Mouse (Mus musculus): ENCODE results near the gene Clstn2.
A peak's percentile ranks its signal among the peaks of the same experiment; 100 is the strongest.

Gene Clstn2

DNA sequence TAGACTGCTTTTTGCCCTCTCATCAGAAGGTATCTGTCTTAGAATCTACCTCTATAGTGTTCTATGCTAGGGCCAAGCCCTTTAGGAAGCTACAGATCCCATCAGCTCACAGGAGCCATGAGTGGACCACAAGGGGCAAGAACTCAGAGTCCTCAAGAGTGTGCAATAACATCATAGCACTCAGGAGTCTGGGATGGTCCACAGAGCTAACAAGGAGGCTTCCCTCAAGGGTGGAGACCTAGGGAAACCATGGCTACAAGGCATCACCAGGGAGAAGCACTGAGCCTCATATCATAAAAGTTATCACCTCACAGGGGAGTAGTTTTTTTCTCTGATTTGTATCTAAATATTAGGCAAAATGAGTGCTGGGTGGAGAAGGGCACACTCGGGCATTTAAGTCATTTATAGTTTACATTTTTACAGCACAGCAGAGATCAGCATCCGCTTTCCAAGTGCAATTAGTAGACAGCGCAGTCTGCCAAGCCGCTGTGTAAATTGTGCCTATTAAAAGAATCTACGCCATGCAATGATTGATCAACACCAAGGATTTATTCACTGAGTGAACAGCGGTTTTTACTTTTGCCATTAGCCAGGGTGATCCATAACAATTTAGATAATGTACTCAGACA is 82.5 kb downstream of the Clstn2 start:
- no peak for DNase-seq

DNA sequence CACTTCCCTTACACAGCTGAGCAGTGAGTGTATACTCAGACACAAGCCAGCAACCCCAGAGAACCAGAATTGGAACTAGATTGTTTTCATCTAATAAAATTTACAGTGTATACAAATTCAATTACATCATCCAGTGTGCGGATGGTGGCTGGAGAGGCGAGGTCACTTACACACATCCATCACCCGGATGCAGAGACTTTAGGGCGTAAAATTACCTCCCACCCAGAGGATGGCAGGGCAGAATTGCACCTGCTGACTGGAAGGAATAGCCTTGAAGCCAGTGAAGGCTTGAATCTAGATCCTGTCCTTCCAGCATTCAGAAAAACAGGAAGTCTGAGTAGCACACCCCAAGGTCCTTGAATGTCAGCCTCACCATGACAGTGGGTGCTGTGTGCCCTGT is 113.7 kb downstream of the Clstn2 start:
- no peak for DNase-seq

DNA sequence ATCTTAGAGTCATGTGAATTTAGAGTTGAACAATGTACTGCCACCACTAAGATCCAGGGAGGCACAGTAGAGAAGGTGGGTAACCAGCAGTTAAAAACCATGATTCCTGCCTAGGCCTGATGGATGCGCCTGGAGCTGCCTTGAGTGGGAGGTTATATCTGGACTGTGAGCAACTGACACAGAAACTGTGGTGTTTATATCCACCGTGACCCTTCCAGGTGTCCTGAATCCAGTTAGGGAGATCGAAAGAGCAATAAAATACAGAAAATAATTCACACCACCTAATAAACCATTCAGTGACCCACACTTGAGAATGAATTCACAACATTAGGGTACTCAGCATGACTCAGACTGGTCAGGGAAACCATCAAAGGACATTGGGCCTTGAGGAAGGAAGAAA is 141.6 kb downstream of the Clstn2 start:
- no peak for DNase-seq

DNA sequence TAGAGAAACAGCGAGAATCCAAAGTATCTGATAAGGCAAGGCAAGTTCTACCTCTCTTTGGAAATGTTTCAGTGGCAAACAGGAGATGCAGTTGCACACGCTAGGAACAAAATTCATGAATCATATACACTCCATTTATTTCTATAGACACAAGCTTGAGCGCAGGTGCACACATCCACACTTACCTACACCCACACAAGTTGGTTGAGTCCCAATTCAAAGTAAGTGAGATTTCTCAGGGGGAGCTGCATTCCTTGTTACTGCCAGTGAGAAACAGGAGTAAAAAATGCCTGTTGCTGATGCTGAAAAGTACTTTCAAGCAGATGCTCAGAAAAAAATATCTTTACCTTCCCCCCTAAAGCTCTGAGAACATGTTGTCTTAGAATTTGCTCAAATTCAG is 149.6 kb downstream of the Clstn2 start:
- DNase-seq, result no peak

DNA sequence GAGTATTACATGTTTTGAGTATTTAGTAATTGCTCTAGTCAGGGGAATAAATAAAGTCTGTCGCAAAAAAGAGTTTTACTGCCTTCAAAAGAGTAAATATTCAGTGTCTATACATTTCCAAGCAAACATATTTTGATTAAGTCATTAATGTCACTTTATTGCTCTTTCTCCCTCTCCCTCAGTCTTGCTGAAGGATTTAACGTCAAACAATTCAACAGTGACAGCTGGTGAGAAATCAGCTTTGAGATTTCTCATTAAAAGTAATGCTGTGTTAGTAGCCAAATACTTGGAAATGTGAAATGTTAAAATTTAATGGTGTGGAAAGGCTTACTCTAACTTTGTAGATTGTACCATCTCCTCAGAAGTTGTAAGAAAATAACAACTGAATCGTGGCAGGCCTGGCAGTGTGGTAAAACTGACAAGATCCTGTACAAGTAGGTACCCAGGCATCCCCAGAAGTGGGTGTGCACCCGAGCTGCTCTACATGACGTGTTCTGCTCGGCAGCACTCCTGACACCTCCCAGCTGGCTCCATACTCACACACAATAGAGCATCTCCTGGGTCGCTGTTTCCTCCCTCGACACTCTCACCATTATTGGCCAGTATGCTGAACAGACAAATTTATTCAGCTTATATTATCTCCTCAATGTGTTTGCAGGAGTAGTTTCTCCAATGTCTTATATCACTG is 165.8 kb downstream of the Clstn2 start:
- no peak for DNase-seq

DNA sequence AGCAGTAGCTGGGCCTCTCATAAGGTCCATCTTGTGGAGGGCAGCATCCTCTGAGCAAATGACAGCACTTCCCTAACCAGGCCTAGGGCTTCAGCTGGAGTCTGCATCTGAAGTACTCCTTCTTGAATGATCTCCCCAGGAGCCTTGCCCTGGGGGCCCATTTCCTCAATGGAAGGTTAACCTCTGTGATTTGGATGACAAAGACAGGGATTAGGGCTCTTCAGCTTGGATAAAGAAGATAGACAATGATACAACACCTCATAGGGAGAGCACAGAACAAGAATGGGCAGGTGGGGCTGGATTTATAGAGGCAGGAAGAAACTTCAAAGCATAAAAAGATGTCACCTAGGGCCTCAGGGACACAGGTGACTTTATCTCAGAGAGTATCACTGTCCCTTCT is 180.1 kb downstream of the Clstn2 start:
- DNase-seq, result no peak

DNA sequence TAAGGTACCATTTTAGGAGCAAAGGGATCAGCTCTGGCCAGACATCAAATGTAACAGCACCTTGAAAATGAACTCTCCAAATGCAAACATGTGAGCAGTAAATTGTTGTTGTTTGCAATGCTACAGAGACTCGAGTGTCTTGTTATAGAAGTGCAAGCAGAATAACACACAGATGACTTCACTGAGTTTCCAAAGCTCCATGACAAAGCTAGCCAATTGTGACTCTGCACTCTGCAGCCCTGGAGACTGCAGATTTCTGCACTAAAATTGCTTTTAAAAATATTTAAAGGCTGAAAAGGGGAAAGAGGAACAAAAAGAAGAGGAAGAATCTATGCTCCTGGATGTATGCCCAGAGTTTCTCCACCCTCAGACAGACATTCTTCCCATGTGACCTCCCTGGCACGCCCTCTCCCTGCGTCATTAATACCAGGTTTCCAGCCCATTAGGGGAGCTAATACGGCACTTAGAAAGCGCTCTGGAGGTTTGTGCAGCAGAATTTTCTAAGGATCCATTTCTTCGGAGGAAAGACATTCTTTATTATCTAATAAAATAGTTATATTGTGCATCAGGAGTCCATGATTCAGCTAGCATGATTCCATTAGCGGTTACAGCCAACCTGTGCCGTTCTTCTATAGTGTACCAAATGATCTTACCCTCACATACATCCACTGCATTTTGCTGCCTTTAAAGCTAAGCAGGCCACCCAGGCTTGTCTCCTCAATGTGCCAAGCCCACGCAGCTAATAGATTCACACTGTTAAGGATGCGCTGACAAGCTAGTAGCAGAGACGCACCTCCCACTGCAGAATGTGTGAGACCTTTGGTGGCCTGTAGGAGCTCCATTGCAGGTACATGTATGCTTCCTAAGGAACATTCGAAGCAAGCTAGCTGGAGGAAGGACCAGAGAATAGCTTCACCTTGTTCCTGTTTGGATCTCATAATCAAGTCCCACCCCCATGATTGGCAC is 184.8 kb downstream of the Clstn2 start:
- DNase-seq, result peak in 1 of 2 experiments; percentile 10

DNA sequence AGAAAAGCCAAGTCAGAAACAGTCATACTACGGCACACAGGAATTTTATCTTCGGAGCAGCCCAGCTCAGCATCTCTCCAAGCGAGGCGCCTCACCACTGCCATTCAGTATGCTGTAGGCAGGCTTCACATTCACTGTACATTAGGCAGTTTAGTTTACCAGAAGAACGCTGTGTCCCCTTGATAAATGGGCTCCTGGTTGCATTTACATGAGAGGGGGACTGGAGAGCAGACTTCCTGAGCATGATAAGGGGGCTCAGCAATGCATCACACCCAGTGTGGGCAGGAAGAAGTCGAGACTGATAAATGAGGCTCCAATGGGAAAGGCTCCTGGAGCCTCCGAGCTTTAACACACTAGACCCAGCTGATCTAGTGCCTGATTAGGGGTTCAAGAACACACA is 190.9 kb downstream of the Clstn2 start:
- no peak for DNase-seq

DNA sequence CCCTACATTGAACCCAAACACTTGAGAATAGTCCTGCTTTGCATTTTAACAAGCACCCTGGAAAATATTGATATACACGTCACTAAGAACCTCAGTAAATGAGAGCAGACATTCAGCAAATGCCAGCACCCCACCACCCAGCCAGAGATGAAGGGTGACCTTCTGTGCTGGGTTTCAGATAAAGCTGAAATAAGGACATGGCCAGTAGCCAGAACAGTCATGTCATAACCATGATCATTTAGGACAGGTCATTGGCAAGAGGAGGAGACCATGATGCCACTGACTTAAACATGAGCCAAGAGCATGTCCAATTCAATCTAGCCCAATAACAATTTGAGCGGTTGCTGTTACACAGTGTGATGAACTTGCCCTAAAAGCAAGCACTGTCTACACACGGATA is 201.8 kb downstream of the Clstn2 start:
- DNase-seq, result no peak

DNA sequence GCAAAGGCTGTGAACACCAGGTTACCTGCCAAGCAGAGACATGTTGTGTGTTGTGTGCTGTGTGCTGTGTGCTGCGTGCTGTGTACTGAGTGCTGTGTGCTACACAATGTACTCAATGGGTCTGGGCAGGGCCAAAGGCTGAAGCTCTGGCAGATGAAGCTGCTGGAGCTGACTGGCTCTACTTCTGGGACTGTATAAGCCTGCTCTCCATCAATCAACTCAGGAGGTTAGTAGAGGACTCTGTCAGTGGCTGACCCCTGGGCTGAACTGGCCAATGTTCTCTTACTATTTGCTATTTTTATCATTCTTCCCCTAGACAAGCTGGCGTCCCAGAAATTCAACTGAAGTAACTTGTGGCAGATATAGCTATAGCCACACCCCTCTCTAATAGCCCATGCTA is 203.1 kb downstream of the Clstn2 start:
- no peak for DNase-seq

DNA sequence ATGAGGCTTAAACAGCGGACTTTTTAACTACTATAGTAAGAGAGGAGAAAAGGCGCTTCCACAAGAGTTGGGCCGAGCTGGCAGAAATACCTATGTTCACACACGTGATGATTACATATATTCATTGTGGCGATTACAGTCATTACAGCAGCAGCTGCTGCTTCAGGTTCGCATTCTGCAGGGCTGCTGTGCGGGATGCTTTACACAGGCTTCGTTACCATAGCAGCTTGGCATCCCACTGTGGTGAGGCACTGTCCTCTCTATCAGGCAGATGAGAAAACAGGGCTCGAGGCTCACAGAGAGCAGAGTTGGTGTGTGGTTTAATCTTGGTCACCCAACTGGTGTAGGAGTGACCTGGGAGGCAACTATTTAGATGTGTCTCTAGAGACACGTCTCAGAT is 205.3 kb downstream of the Clstn2 start:
- DNase-seq, result no peak

DNA sequence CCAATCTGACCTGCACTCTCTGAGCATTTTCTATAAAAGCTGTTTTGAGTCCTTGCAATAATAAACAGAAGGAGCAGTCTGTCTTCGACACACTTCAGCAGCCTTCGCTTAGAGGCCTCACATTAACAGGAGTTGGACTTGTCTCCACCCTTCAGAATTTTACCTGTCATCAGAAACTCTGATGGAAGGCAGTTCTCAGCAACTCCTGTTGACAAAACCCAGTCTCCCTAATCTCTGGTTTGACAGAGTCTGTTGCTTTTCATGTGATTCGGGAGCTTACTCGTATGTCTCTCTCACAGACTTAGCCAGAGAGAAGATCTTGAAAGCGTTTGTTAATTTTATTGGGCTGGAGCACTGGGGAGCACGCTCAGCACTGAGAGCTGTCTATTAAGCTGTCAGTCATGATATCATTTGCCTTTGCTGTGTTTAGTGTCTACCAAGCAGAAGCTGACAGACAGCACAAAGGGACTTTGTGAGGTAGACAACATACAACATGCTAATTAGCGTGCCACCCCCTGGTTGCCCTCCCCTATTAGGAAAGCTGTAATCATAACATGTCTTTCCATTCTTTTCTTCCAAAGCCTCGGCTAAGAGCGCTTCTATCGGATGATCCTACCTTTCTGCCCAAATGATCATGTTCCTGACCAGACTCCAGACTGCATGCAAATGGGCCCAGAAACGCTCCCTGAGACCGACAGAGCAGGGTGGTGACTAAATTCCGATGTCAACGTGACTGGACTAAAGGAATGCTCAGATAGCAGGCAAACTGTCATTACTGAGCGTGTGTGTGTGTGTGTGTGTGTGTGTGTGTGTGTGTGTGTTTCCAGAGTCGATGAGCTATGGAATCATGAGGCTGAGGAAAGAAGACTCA is 206.7 kb downstream of the Clstn2 start:
- no peak for DNase-seq

DNA sequence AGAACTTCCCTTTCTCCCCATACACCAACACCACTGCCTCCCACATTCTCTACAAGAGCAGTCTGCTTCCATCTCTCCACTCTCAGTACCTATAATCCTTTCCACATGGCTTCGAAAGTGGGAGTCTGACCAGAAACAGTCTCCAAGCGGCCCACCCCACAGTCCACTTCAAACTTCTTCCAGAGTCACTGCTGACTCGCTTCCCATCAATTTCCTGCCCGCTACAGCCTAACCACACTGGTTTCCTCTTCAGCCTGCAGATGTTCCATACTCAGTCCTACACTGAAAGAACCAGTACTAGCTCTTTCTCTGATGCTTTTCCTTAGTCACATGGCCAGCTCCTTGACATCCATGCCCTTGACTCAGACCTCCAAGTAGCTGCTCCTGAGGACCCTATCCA is 215.9 kb downstream of the Clstn2 start:
- DNase-seq, result no peak

DNA sequence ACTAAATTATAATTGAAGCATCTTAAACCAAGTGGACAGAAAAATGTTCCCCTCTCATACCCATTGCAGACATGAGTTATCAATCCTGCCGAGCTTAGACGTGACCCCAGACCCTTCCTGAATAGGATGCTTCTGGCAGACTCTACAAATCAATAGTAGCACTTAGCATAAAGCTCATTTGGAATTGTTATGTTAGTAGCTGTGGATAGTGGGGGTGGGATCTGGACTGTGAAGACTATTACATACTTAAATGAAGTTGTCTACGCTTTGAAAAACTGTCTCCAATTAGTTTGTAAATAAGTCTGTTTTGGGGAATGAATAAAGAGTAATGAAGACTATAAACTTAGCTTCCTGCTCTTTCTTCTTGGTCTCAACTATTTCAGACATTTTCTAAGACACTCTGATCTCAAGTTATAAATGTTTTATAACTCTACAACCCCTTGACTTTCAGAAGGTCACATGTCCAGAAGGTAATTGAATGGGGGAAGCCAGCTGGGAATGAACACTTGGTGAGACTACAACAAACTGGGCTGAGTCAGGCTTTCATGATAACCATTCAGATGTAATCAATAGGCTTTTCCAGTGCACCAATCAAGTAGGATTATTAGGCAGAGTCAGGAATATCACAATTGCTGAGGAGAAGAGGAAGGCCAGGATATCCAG is 216.7 kb downstream of the Clstn2 start:
- DNase-seq, result no peak

DNA sequence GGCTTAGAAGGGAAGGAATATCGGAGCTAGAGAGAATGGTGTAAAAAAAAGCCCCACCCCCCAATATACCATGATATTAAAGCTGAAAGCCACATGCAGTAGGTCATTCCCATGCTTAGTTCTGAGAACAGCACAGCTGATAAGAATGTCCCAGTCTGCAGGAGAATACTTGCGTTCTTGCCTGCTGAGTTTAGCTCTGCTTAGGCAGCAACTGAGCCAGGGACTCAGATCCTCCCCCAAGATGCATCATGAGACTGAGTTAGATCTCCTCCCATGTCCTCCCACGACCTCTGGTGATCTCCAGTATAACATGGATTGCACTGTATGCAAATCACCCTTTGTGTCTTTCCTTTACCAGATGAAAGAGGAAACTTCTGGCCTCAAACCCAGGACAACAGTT is 219.8 kb downstream of the Clstn2 start:
- DNase-seq, result no peak

DNA sequence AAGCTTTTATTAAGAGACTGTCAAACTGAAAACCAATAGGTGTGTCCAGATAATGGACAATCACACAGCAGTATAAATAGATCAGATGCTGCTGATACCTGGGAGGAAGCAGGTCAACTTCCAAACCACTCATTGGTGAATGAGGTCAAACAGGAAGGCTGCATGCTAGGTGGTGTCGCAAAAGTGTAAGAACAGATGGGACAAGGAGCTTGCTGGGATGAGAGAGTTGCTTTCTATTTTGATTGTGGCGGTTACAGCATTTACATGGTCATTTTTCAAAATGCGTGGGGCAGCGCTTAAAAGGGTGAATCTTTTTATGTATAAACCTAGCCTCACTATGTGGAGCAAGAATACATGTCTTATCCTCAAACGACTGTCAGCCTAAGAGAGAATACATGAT is 225.9 kb downstream of the Clstn2 start:
- DNase-seq, result no peak

DNA sequence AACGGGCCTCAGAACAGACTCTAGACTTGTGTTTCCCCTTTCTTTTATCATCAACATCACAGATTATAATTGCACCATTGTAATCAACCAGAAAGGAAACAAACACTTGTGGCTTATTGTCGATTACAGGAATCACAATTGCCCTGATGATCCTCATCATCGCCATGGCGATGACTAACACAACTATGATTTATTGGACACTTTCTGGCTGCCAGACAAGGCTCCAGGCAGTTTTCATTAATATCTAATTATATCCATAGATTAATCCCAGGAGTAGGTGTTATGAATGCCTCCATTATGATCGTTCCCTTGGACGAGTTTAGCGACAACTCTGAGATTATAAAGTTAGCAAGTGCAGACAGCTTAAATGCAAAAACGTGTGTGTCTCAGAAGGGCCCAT is 239.3 kb downstream of the Clstn2 start:
- DNase-seq, result no peak

DNA sequence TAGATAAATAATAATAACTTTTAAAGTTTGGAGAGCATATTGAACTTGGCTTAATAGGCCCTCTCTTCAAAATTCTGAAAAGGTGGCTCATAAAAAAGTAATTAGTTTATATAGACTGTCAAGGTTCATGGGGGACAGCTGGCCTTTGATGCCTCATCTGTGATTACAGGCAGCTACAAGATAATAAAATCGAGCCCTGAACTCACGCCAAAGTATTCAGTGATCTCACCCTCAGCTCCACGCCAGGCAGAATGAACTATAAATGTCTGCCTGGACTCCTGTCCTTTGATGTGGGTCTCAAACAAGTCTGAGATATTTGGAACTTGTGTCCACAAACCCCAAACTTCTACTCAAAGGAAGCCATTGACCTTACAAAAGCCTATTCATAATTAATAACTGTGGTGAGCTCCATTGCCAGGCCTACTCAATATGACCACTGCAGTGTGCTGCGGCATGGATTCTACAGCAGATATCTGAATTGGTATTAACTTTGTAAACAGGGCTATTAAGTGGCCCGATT is 244.8 kb downstream of the Clstn2 start:
- DNase-seq, result no peak

DNA sequence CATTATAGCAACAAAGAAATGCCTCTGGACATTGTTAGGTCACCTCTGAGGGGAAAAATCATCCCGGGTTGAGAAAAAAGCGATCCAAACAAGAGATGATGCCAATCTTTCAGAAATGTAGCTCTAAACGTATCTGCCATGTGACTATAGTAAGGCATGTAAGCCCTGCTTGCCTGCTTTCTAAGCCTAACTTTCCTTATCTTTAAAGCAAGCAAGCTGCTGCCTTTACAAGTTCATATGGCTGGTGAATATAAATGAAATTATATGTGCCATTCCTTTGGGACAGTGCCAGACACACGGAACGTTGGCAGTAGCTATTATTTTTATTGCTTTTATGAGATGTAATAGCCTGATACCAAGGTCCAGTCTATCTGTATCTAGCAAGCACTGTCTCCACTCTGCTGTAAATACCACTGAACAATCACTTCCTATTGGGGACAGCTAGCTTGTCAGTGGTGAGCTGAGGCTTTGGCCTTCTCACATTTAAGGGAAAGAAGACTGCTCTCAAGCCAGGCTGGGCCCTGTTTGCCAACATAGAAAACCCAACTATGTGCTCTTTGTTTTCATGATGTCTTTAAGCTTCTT is 252.9 kb downstream of the Clstn2 start:
- DNase-seq, result no peak

DNA sequence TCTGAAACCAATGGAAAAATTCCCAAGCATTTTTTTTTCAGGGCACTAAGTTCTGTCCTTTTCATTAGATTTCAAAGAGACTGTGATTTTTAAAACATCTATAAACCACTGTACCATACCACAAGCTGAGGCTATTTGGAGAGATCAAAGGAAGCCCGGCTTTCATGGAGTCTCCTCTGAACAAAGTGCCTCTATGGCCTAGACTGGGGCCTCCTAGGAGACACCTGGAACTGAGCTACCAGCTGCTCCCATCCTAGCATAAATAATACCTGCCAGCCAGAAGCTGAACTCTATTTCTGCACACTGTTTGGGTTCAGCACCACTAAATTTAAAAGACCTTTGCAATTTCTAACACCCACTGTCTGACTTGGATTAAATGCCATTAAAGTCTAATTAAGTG is 257.2 kb downstream of the Clstn2 start:
- DNase-seq, result no peak

DNA sequence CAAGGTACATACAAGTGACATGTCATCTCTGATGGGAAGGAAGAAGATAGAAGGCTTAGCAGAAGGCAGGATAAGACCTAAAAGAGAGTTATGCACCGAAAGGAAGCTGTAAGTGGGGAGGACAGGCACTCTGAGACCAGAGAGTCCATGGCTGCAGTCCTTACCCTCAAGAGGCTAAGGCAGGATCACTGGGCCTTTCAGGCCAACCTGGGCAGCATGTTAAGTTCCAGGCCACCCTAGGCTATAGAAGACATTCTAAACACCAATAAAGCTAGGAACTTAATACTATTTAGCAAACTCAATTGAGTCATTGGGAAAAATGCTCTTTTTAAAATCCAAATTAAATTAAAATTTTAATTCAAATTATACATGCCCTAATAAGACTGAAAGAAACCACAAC is 258.0 kb downstream of the Clstn2 start:
- no peak for DNase-seq

DNA sequence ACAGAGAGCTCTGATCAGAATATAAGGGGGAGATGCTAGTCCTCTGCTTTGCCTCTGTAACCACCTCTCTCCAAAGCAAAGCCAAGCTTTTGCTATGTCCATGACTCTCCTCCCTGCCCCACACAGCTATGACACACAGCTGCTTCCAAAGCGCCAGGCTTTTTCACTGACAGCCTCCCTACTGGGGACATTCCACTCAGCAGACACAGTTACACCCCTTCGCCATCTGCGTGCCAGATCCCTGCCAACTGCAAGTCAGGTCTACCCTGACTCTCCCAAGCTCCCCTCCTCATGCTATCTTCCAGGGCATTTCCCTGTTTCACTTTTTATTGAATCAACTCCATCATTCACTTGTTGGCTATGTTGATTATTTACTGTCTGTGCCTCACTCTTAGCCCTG is 259.1 kb downstream of the Clstn2 start:
- DNase-seq, result no peak

Measured in lung, adult 18-20 months (tissue).